Mouse (Mus musculus) bone marrow, adult 2 months (tissue): ENCODE results near the gene Gm6268.

Experiments used
- CTCF ChIP-seq: fragments of 200-500 bp; IDR thresholded peaks from 2 replicates; pipeline ENCODE4 v1.5.1; 2011; ENCODE audit warnings: low read length, control low read depth; ENCODE audit not compliant: control insufficient read depth, insufficient read depth
- POLR2A ChIP-seq: fragments of 200-500 bp; IDR thresholded peaks from 2 replicates; pipeline ENCODE4 v1.6.1; 2011; ENCODE audit warnings: low read depth, mild to moderate bottlenecking, control low read depth, low read length, borderline replicate concordance; ENCODE audit not compliant: control insufficient read depth

DNA sequence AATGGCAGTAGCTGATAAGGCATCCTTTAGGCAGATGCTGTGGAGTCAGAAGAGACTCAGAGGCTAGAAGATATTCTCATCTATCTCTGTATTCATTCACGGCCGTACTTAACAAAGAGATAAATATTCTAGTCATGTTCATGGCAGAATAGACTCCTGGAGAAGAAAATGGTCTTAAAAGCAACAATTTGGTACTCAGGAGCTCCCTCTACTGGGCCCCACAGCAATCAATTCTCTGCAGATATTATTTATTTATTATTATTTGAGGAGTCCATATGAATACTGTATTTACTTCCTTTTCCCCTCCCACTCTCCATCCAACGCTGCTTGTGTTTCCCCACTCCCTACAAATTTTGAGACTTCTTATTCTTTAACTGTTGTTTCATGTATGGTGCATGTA lies 48.6 kb upstream of the Gm6268 start:
- TF ChIP-seq CTCF (no peak), POLR2A (no peak)
